Mouse (Mus musculus): ENCODE measurements around the gene Fblim1. TPM values are rescaled to one million over a fixed set of nuclear protein-coding genes. Genes with fewer than 3 reads are reported as not detected.
A peak's percentile ranks its signal among the peaks of the same experiment; 100 is the strongest.

Gene Fblim1
- 48.3 and 61.5 TPM in 2 replicates for total RNA-seq (2014; rRNA removed; ENCODE audit: low replicate concordance)
- 47.1 and 57.5 TPM in 2 replicates for polyA plus RNA-seq (2015; fragmentation: Nextera tagmentation; extraction: Ambion mirVana)

DNA sequence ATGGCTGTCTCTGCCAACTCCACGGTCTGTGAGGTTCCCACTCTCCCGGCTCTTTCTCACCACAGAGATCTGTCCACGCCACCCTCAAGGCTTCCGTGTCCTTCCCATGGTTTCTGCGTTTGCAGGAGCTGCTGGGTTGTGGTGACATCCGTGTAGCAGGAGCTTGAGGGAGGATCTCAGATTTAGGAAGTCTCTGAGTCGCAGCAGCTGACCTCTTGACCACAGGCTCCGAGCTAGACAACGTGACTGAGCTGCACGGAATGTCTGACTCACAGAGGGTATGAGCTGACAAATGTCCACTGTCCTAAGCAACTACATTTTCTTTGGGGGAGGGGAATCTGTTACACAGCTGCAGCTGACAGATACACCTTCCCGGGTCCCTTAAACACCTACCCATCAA is at the start of gene Fblim1:
TSS of gene Fblim1 (minus strand) at position 236 of the 400 bp plus-strand sequence.
- WGBS, result 62% methylated on average over 11 of the region's 11 CpGs
- Histone ChIP-seq H3K27ac (ENCODE audit: low read depth) (no peak within 1 kb of the TSS), H3K4me3 (ENCODE audit: low read depth, low read length) (no peak within 1 kb of the TSS), H3K4me1 (ENCODE audit: control insufficient read depth, insufficient read depth) (peaks cover 32% of the 10 kb centered on the region), H3K36me3 (replicated peaks; ENCODE audit: control insufficient read depth, insufficient read depth, low read length) (no peaks in the 10 kb centered on the region), H3K27me3 (ENCODE audit: control insufficient read depth, insufficient read depth, low read length) (no peaks in the 10 kb centered on the region), H3K4me2 (ENCODE audit: low read depth, low read length) (no peak within 1 kb of the TSS), H3K9ac (replicated peaks; ENCODE audit: low read depth, low read length) (no peak within 1 kb of the TSS), H3K9me3 (replicated peaks; ENCODE audit: control insufficient read depth, low read length) (no peaks in the 10 kb centered on the region)
- no peak for DNase-seq (ENCODE audit: low spot score)
- ATAC-seq (ENCODE audit: insufficient read depth, low read depth), result no peak
- no peak for TF ChIP-seq CTCF (IDR thresholded peaks at IDR 0.05; ENCODE audit: low read depth)
- TF ChIP-seq EP300 (IDR thresholded peaks at IDR 0.05; ENCODE audit: low read depth), result no peak

GRCm38 (mm10) chr4:141654509-141654908 is 48.6 kb upstream of the Fblim1 start:
- Histone ChIP-seq H3K27me3 (ENCODE audit: control insufficient read depth, insufficient read depth, low read length) (no peaks in the 10 kb centered on the region), H3K4me3 (ENCODE audit: low read depth, low read length) (no peak overlapping the region), H3K36me3 (replicated peaks; ENCODE audit: control insufficient read depth, insufficient read depth, low read length) (peaks cover 27% of the 10 kb centered on the region), H3K27ac (ENCODE audit: low read depth) (peak overlapping the region; percentile 30; the same call in 1 of the 2 replicates), H3K4me1 (ENCODE audit: control insufficient read depth, insufficient read depth) (peaks cover 32% of the 10 kb centered on the region), H3K4me2 (ENCODE audit: low read depth, low read length) (no peak overlapping the region), H3K9ac (replicated peaks; ENCODE audit: low read depth, low read length) (no peak overlapping the region), H3K9me3 (replicated peaks; ENCODE audit: control insufficient read depth, low read length) (no peaks in the 10 kb centered on the region)
- ATAC-seq (ENCODE audit: insufficient read depth, low read depth) (no peak), DNase-seq (ENCODE audit: low spot score) (no peak)
- TF ChIP-seq CTCF (IDR thresholded peaks at IDR 0.05; ENCODE audit: low read depth) (no peak), EP300 (IDR thresholded peaks at IDR 0.05; ENCODE audit: low read depth) (no peak)
- 58% methylated on average over 6 of the region's 6 CpGs for WGBS

DNA sequence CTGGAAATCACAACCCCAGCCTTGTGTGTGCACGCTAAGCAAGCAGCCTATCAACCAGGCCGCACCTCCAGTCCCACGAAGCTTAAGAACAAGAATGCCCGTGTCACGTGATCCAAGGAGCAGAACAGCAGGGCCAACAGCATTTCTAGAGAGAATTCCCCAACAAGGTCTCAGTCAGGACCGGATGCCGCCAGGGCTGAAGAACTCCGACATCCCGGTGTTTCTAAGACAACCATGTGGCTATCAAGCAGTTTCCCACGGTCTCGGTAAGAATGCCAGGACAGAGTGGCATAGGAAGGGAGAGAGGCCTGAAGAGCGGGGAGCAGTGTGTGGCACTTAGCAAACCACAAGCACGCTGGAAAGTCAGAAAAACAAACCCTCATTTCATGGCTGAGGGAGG is 47.9 kb upstream of the Fblim1 start:
- Histone ChIP-seq H3K27ac (ENCODE audit: low read depth) (peak overlapping the region; percentile 30; the same call in 1 of the 2 replicates), H3K4me3 (ENCODE audit: low read depth, low read length) (no peak overlapping the region), H3K4me2 (ENCODE audit: low read depth, low read length) (no peak overlapping the region), H3K27me3 (ENCODE audit: control insufficient read depth, insufficient read depth, low read length) (no peaks in the 10 kb centered on the region), H3K9ac (replicated peaks; ENCODE audit: low read depth, low read length) (no peak overlapping the region), H3K4me1 (ENCODE audit: control insufficient read depth, insufficient read depth) (peaks cover 37% of the 10 kb centered on the region), H3K36me3 (replicated peaks; ENCODE audit: control insufficient read depth, insufficient read depth, low read length) (peaks cover 20% of the 10 kb centered on the region), H3K9me3 (replicated peaks; ENCODE audit: control insufficient read depth, low read length) (no peaks in the 10 kb centered on the region)
- 87% methylated on average over 13 of the region's 13 CpGs for WGBS
- TF ChIP-seq CTCF (IDR thresholded peaks at IDR 0.05; ENCODE audit: low read depth) (no peak), EP300 (IDR thresholded peaks at IDR 0.05; ENCODE audit: low read depth) (no peak)
- DNase-seq (ENCODE audit: low spot score) (no peak), ATAC-seq (ENCODE audit: insufficient read depth, low read depth) (no peak)

GRCm38 (mm10) chr4:141653044-141653443 is 47.1 kb upstream of the Fblim1 start:
- Histone ChIP-seq H3K27ac (ENCODE audit: low read depth) (no peak overlapping the region), H3K4me2 (ENCODE audit: low read depth, low read length) (no peak overlapping the region), H3K9ac (replicated peaks; ENCODE audit: low read depth, low read length) (no peak overlapping the region), H3K4me3 (ENCODE audit: low read depth, low read length) (no peak overlapping the region), H3K36me3 (replicated peaks; ENCODE audit: control insufficient read depth, insufficient read depth, low read length) (peaks cover 18% of the 10 kb centered on the region), H3K27me3 (ENCODE audit: control insufficient read depth, insufficient read depth, low read length) (no peaks in the 10 kb centered on the region), H3K4me1 (ENCODE audit: control insufficient read depth, insufficient read depth) (peaks cover 44% of the 10 kb centered on the region), H3K9me3 (replicated peaks; ENCODE audit: control insufficient read depth, low read length) (no peaks in the 10 kb centered on the region)
- DNase-seq (ENCODE audit: low spot score) (no peak), ATAC-seq (ENCODE audit: insufficient read depth, low read depth) (no peak)
- TF ChIP-seq EP300 (IDR thresholded peaks at IDR 0.05; ENCODE audit: low read depth) (no peak), CTCF (IDR thresholded peaks at IDR 0.05; ENCODE audit: low read depth) (no peak)
- 59% methylated on average over 8 of the region's 8 CpGs for WGBS

DNA sequence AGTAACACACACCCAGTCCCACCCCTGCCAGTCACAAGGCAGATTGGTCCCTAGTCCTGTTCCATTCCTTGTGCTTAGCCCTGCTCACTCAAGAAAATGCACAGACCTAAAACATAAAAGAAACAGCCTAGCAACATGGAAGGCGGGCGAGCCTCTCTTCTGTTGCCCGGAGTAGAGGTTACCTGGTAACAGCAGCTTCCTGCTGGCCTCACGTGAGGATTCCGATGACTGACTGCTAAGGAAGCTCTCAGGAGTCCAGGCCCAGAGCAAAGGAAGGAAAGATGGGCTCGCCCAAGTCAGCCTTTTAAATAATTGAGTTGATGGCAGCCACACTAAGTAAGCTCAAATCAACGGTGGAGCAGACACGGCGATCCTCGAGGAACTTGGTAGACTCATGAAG is 46.0 kb upstream of the Fblim1 start:
- H3K9me3 ChIP-seq (replicated peaks; ENCODE audit: control insufficient read depth, low read length), result no peaks in the 10 kb centered on the region
- H3K27me3 ChIP-seq (ENCODE audit: control insufficient read depth, insufficient read depth, low read length), result no peaks in the 10 kb centered on the region
- no peak overlapping the region for H3K4me3 ChIP-seq (ENCODE audit: low read depth, low read length)
- 86% methylated on average over 10 of the region's 10 CpGs for WGBS
- no peak for TF ChIP-seq EP300 (IDR thresholded peaks at IDR 0.05; ENCODE audit: low read depth)
- no peak for TF ChIP-seq CTCF (IDR thresholded peaks at IDR 0.05; ENCODE audit: low read depth)
- ATAC-seq (ENCODE audit: insufficient read depth, low read depth), result no peak
- no peak overlapping the region for H3K27ac ChIP-seq (ENCODE audit: low read depth)
- no peak overlapping the region; the same call in 1 of the 2 replicates for H3K9ac ChIP-seq (replicated peaks; ENCODE audit: low read depth, low read length)
- H3K36me3 ChIP-seq (replicated peaks; ENCODE audit: control insufficient read depth, insufficient read depth, low read length), result peaks cover 19% of the 10 kb centered on the region
- H3K4me2 ChIP-seq (ENCODE audit: low read depth, low read length), result no peak overlapping the region
- peaks cover 45% of the 10 kb centered on the region for H3K4me1 ChIP-seq (ENCODE audit: control insufficient read depth, insufficient read depth)
- DNase-seq (ENCODE audit: low spot score), result no peak

DNA sequence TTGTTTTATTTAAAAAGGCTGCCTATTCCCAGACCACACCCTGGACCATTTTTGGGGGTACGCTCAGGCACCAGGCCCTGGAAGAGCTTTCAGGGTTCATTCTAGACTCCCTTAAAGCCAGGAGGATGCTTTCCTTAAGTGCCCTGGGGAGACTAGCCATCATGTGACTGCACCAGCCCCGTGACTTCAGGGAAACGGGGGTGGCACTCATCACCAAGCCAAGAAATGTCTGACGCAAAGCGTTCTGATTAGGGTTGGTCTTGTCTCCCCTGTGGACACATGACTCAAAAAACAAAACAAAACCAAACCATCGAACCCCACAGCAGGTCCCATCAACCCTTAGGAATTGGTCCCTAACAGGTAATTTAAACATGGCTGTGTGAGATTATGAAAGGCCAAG is 45.4 kb upstream of the Fblim1 start:
- no peaks in the 10 kb centered on the region for H3K27me3 ChIP-seq (ENCODE audit: control insufficient read depth, insufficient read depth, low read length)
- ATAC-seq (ENCODE audit: insufficient read depth, low read depth) (peak; percentile 37; the same call in 1 of the 2 replicates), DNase-seq (ENCODE audit: low spot score) (no peak)
- TF ChIP-seq EP300 (IDR thresholded peaks at IDR 0.05; ENCODE audit: low read depth) (no peak), CTCF (IDR thresholded peaks at IDR 0.05; ENCODE audit: low read depth) (no peak)
- no peak overlapping the region for H3K4me2 ChIP-seq (ENCODE audit: low read depth, low read length)
- H3K4me1 ChIP-seq (ENCODE audit: control insufficient read depth, insufficient read depth), result peaks cover 39% of the 10 kb centered on the region
- no peaks in the 10 kb centered on the region for H3K9me3 ChIP-seq (replicated peaks; ENCODE audit: control insufficient read depth, low read length)
- H3K27ac ChIP-seq (ENCODE audit: low read depth), result no peak overlapping the region
- no peak overlapping the region for H3K4me3 ChIP-seq (ENCODE audit: low read depth, low read length)
- 52% methylated on average over 6 of the region's 6 CpGs for WGBS
- no peak overlapping the region for H3K9ac ChIP-seq (replicated peaks; ENCODE audit: low read depth, low read length)
- peaks cover 18% of the 10 kb centered on the region for H3K36me3 ChIP-seq (replicated peaks; ENCODE audit: control insufficient read depth, insufficient read depth, low read length)

Data from heart, postnatal 0 days (tissue).